Mouse (Mus musculus) gastrocnemius, adult 8-10 months (tissue): ENCODE results near the gene Wnt5b. TPM values are rescaled to one million over a fixed set of nuclear protein-coding genes. Genes with fewer than 3 reads are reported as not detected.
A peak's percentile ranks its signal among the peaks of the same experiment; 100 is the strongest.
"Not testable (repeated sequence)": the region's sequence is repeated elsewhere in the genome, so short reads cannot be mapped to it uniquely, and the experiment has no call there.

ENCODE experiments used
- DNase-seq, 2 experiments: peaks; one replicate each; pipeline ENCODE4 v3.0.0; 2022; ENCODE audit warnings: low spot score in 2 of 2
- total RNA-seq, 4 experiments: library from RNA; stranded (reverse); gene quantifications; 2 replicates each; pipeline ENCODE4 v1.2.4; 2022

Gene Wnt5b
- total RNA-seq, 4 experiments from 2014 or later, result 1.3 to 1.9 (median 1.7) TPM

- no peak for DNase-seq
These were observed 58.7 kb downstream of the Wnt5b start for GRCm38 (mm10) chr6:119485486-119485885.

- no peak for DNase-seq
These were observed 61.1 kb downstream of the Wnt5b start for GRCm38 (mm10) chr6:119482958-119483600.

GRCm38 (mm10) chr6:119481741-119482390 lies 62.3 kb downstream of the Wnt5b start:
- DNase-seq, result not testable (repeated sequence)

GRCm38 (mm10) chr6:119480706-119481331 lies 63.3 kb downstream of the Wnt5b start:
- DNase-seq, result no peak

- DNase-seq, result peak; percentile 22 to 46
These were observed 64.1 kb downstream of the Wnt5b start for GRCm38 (mm10) chr6:119479876-119480705.

GRCm38 (mm10) chr6:119479343-119479875 lies 64.7 kb downstream of the Wnt5b start, which contains the start of gene Fbxl14:
Gene Fbxl14 (plus strand): TSS chr6:119479668.
- peak in 1 of 2 experiments; percentile 33 for DNase-seq

- DNase-seq, result peak; percentile 72 to 77
These were observed 65.4 kb downstream of the Wnt5b start for GRCm38 (mm10) chr6:119478560-119479342.

- no peak for DNase-seq
These were observed 66.3 kb downstream of the Wnt5b start for GRCm38 (mm10) chr6:119477686-119478310.

GRCm38 (mm10) chr6:119475988-119476387 lies 68.2 kb downstream of the Wnt5b start:
- no peak for DNase-seq

- DNase-seq, result no peak
These were observed 70.2 kb downstream of the Wnt5b start for GRCm38 (mm10) chr6:119473992-119474391.

GRCm38 (mm10) chr6:119473446-119473845 lies 70.7 kb downstream of the Wnt5b start:
- no peak for DNase-seq

GRCm38 (mm10) chr6:119472705-119473104 lies 71.4 kb downstream of the Wnt5b start:
- DNase-seq, result no peak

GRCm38 (mm10) chr6:119472135-119472534 lies 72.0 kb downstream of the Wnt5b start:
- DNase-seq, result no peak

GRCm38 (mm10) chr6:119470777-119471176 lies 73.4 kb downstream of the Wnt5b start:
- no peak for DNase-seq

- DNase-seq, result no peak
These were observed 76.4 kb downstream of the Wnt5b start for GRCm38 (mm10) chr6:119467785-119468059.

- DNase-seq, result no peak
These were observed 77.0 kb downstream of the Wnt5b start for GRCm38 (mm10) chr6:119466921-119467784.

- no peak for DNase-seq
These were observed 78.0 kb downstream of the Wnt5b start for GRCm38 (mm10) chr6:119466161-119466560.

GRCm38 (mm10) chr6:119460391-119460790 lies 83.8 kb downstream of the Wnt5b start:
- DNase-seq, result no peak

- no peak for DNase-seq
These were observed 85.1 kb downstream of the Wnt5b start for GRCm38 (mm10) chr6:119459041-119459440.
